Comparison of ENCODE assay signal across 11 mouse cellular contexts in genomic region chr8:111715514-111715913, GRCm38 (mm10). TPM values are rescaled to one million over a fixed set of nuclear protein-coding genes. Genes with fewer than 3 reads are reported as not detected.
DNase-seq lines count a peak whose midpoint lies in the region; ATAC-seq and TF ChIP-seq lines count a peak whose summit lies in the region.
"Had no signal": no experiment of that assay in that cellular context is flagged by ENCODE, and none has a peak within 500 bp of the region (broad histone marks: within the 10 kb centered on the region; RNA-seq: fewer than 3 reads in every experiment).

No protein-coding gene starts in this region.

- TF ChIP-seq EP300 in stomach, postnatal 0 days (optimal IDR thresholded peaks at IDR 0.05) = no peak

- WGBS in heart, embryonic 11.5 days (ENCODE audit: insufficient replicate concordance) = 80% methylated on average over 13 of the region's 13 CpGs
- WGBS in hindbrain, embryonic 13.5 days = 75% methylated on average over 13 of the region's 13 CpGs
- 85% methylated on average over 13 of the region's 13 CpGs for WGBS in stomach, postnatal 0 days

- peak; percentile 37 for TF ChIP-seq CTCF in stomach, postnatal 0 days (IDR thresholded peaks at IDR 0.05; ENCODE audit: low read depth)

- ATAC-seq in heart, embryonic 11.5 days (replicated peaks; ENCODE audit: insufficient number of reproducible peaks, low FRiP score, low TSS enrichment) = no peak
- ATAC-seq in hindbrain, embryonic 13.5 days (ENCODE audit: low FRiP score) = no peak
- ATAC-seq in stomach, postnatal 0 days (ENCODE audit: low FRiP score, low TSS enrichment) = no peak
- ATAC-seq in erythroblast, adult 5-6 weeks (replicated peaks; ENCODE audit: low FRiP score, poor library complexity, severe bottlenecking) = no peak

- H3K4me1 ChIP-seq in heart, embryonic 11.5 days (ENCODE audit: control insufficient read depth, insufficient read depth, low read length) = peaks cover 44% of the 10 kb centered on the region
- peaks cover 60% of the 10 kb centered on the region for H3K4me1 ChIP-seq in hindbrain, embryonic 13.5 days (replicated peaks)
- H3K4me1 ChIP-seq in stomach, postnatal 0 days (replicated peaks; ENCODE audit: control insufficient read depth, insufficient read depth) = peaks cover 9% of the 10 kb centered on the region

- H3K27me3 ChIP-seq in heart, embryonic 11.5 days (ENCODE audit: control insufficient read depth, insufficient read depth, low read length) = no peaks in the 10 kb centered on the region
- no peaks in the 10 kb centered on the region for H3K27me3 ChIP-seq in hindbrain, embryonic 13.5 days
- no peaks in the 10 kb centered on the region for H3K27me3 ChIP-seq in stomach, postnatal 0 days (ENCODE audit: control insufficient read depth, insufficient read depth, low read length)

- H3K27ac ChIP-seq in heart, embryonic 11.5 days (ENCODE audit: low read depth, low read length) = peak overlapping the region; percentile 100; the same call in 1 of the 2 replicates
- H3K27ac ChIP-seq in hindbrain, embryonic 13.5 days = peak overlapping the region; percentile 99
- H3K27ac ChIP-seq in stomach, postnatal 0 days (replicated peaks) = no peak overlapping the region

- no peak overlapping the region for H3K4me2 ChIP-seq in heart, embryonic 11.5 days
- H3K4me2 ChIP-seq in hindbrain, embryonic 13.5 days = no peak overlapping the region
- no peak overlapping the region for H3K4me2 ChIP-seq in stomach, postnatal 0 days (replicated peaks; ENCODE audit: low read depth)

- no peak overlapping the region for H3K9ac ChIP-seq in heart, embryonic 11.5 days (ENCODE audit: low read depth, low read length)
- H3K9ac ChIP-seq in hindbrain, embryonic 13.5 days = peak overlapping the region; percentile 60; the same call in 1 of the 2 replicates
- H3K9ac ChIP-seq in stomach, postnatal 0 days (ENCODE audit: low read length) = no peak overlapping the region

- peaks cover 54% of the 10 kb centered on the region for H3K36me3 ChIP-seq in heart, embryonic 11.5 days (ENCODE audit: control insufficient read depth, insufficient read depth, low read length)
- peaks cover 72% of the 10 kb centered on the region for H3K36me3 ChIP-seq in hindbrain, embryonic 13.5 days
- peaks cover 23% of the 10 kb centered on the region for H3K36me3 ChIP-seq in stomach, postnatal 0 days (ENCODE audit: control insufficient read depth, insufficient read depth, low read length)

- DNase-seq in heart, postnatal 25 days (ENCODE audit: low spot score) = no peak
- peak; percentile 65 for DNase-seq in testis, postnatal 10 days (ENCODE audit: low spot score)
- no peak for DNase-seq in testis, postnatal 14 days (ENCODE audit: low spot score)
- peak; percentile 14 for DNase-seq in stomach, postnatal 0 days (ENCODE audit: low spot score)
- no peak for DNase-seq in thymus, postnatal 10 days (ENCODE audit: low spot score in 2 of 2)
- DNase-seq: liver; thymus, postnatal 25 days had no signal

- intact Hi-C loops in heart, postnatal 25 days (cut with DNase I) = no loop called here

- H3K9me3 ChIP-seq in heart, embryonic 11.5 days (replicated peaks; ENCODE audit: control insufficient read depth, low read length) = no peaks in the 10 kb centered on the region
- H3K9me3 ChIP-seq in hindbrain, embryonic 13.5 days = no peaks in the 10 kb centered on the region
- H3K9me3 ChIP-seq in stomach, postnatal 0 days (ENCODE audit: control insufficient read depth, low read length) = no peaks in the 10 kb centered on the region

- no peak overlapping the region for H3K4me3 ChIP-seq in heart, embryonic 11.5 days (ENCODE audit: low read depth, low read length)
- no peak overlapping the region for H3K4me3 ChIP-seq in hindbrain, embryonic 13.5 days
- no peak overlapping the region for H3K4me3 ChIP-seq in stomach, postnatal 0 days (ENCODE audit: low read depth, low read length)

RNA-seq across cellular contexts. Expression of gene Ctrb1, which starts 24.7 kb away (rescaled TPM):
- polyA plus RNA-seq in heart, embryonic 11.5 days (2014; fragmentation: Nextera tagmentation; extraction: Ambion mirVana) = not detected in 2 replicates
- not detected for total RNA-seq in heart, postnatal 25 days (2021)
- 3.1 TPM in 1 of 2 replicates, not detected in the other for polyA plus RNA-seq in hindbrain, embryonic 13.5 days (2015; fragmentation: Nextera tagmentation; extraction: Ambion mirVana)
- polyA plus RNA-seq in stomach, postnatal 0 days (2015; fragmentation: Nextera tagmentation; extraction: Ambion mirVana) = 20.2 and 24.1 TPM in 2 replicates
- not detected in 2 replicates for total RNA-seq in erythroblast, adult 5-6 weeks (2015; ENCODE audit: low replicate concordance)
- total RNA-seq in erythroblast, adult 5-6 weeks (2017; ENCODE audit: low replicate concordance) = not detected in 2 replicates
- polyA plus RNA-seq: embryonic facial prominence, embryonic 11.5 days had no signal

RNA-seq across cellular contexts. Expression of gene Bcar1, which starts 28.1 kb away (rescaled TPM):
- 46.6 and 53.8 TPM in 2 replicates for polyA plus RNA-seq in heart, embryonic 11.5 days (2014; fragmentation: Nextera tagmentation; extraction: Ambion mirVana)
- 10 to 100 TPM; 18.7 to 20.7 TPM for total RNA-seq in heart, postnatal 25 days (2021)
- polyA plus RNA-seq in hindbrain, embryonic 13.5 days (2015; fragmentation: Nextera tagmentation; extraction: Ambion mirVana) = 55.4 and 55.6 TPM in 2 replicates
- 22.6 and 27.4 TPM in 2 replicates for polyA plus RNA-seq in stomach, postnatal 0 days (2015; fragmentation: Nextera tagmentation; extraction: Ambion mirVana)
- total RNA-seq in erythroblast, adult 5-6 weeks (2015; ENCODE audit: low replicate concordance) = not detected in 2 replicates
- not detected in 2 replicates for total RNA-seq in erythroblast, adult 5-6 weeks (2017; ENCODE audit: low replicate concordance)

Comparison
In these comparisons a context has a peak if more than half of its experiments do, and no peak if none do; other contexts are left out.
1. DNase-seq: peak in testis, postnatal 10 days (single experiment) and stomach, postnatal 0 days (single experiment); none in heart, postnatal 25 days (single experiment), testis, postnatal 14 days (single experiment) and thymus, postnatal 10 days (0 of 2).